Mouse (Mus musculus): ENCODE measurements around the gene Pecr. TPM values are rescaled to one million over a fixed set of nuclear protein-coding genes. Genes with fewer than 3 reads are reported as not detected.

The Pecr gene
- polyA plus RNA-seq (2015; fragmentation: Nextera tagmentation; extraction: Ambion mirVana) = 21.7 and 23.3 TPM in 2 replicates

GRCm38 (mm10) chr1:72283992-72284485, at the start of gene Pecr, which contains the start of gene Tmem169:
TSS of gene Pecr (minus strand) at chr1:72284314.
TSS of gene Tmem169 (plus strand) at chr1:72284369.
- Histone ChIP-seq H3K4me1 (replicated peaks) (no peaks in the 10 kb centered on the region; the same call in 1 of the 2 replicates), H3K27ac (peak within 1 kb of the TSS; percentile 38; the same call in 1 of the 2 replicates), H3K4me3 (peak within 1 kb of the TSS; percentile 59), H3K9me3 (replicated peaks) (no peaks in the 10 kb centered on the region), H3K27me3 (peaks cover 5% of the 10 kb centered on the region; the same call in 1 of the 2 replicates), H3K9ac (peak within 1 kb of the TSS; percentile 58), H3K4me2 (peak within 1 kb of the TSS; percentile 75), H3K36me3 (no peaks in the 10 kb centered on the region)
- ATAC-seq (replicated peaks; ENCODE audit: insufficient number of reproducible peaks, insufficient read depth, low FRiP score, low read depth) = peak; percentile 99
- under 1% methylated on average over 30 of the region's 30 CpGs for WGBS

DNA sequence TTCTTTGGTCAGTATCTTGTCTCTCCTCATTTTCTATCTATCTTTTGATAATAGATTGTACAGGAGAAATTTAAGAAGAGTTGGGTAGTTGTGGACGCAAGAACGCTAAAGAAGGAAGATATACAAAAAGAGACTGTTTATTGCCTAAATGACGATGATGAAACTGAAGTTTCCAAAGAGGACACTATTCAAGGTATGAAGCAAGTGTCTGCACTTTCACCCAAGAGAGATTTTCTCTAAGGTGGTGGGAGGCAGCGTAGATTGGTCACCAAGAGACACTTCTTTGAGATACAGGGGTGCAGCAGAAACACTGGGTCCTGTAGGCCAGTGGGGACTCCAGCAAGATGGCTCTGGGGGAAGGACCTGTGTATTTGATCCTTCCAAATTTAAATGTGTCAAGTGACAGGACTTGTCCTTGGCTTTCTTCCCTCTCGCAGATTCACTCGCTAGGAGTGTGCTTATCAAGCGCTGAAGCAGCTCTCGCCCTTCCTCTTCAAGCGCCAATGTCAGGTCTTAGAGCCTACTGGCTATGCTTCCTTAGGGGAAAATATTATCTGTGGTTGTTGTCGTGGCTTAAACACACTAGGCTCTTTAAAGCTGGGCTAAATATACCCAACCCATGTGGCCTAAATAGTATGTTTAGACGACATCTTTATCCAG, 42.2 kb upstream of the Pecr start:
- H3K4me1 ChIP-seq (replicated peaks) = no peaks in the 10 kb centered on the region
- H3K9ac ChIP-seq = no peak overlapping the region
- 73% methylated on average over 11 of the region's 11 CpGs for WGBS
- H3K4me2 ChIP-seq = no peak overlapping the region
- H3K36me3 ChIP-seq = peaks cover 21% of the 10 kb centered on the region; the same call in 1 of the 2 replicates
- H3K4me3 ChIP-seq = no peak overlapping the region
- H3K9me3 ChIP-seq (replicated peaks) = no peaks in the 10 kb centered on the region
- ATAC-seq (replicated peaks; ENCODE audit: insufficient number of reproducible peaks, insufficient read depth, low FRiP score, low read depth) = no peak
- no peaks in the 10 kb centered on the region for H3K27me3 ChIP-seq
- no peak overlapping the region for H3K27ac ChIP-seq

GRCm38 (mm10) chr1:72323248-72323647, 39.1 kb upstream of the Pecr start:
- H3K4me2 ChIP-seq = no peak overlapping the region
- H3K36me3 ChIP-seq = peaks cover 23% of the 10 kb centered on the region; the same call in 1 of the 2 replicates
- no peaks in the 10 kb centered on the region for H3K27me3 ChIP-seq
- no peaks in the 10 kb centered on the region for H3K9me3 ChIP-seq (replicated peaks)
- no peaks in the 10 kb centered on the region for H3K4me1 ChIP-seq (replicated peaks)
- H3K9ac ChIP-seq = no peak overlapping the region
- WGBS = 88% methylated on average over 4 of the region's 4 CpGs
- ATAC-seq (replicated peaks; ENCODE audit: insufficient number of reproducible peaks, insufficient read depth, low FRiP score, low read depth) = no peak
- no peak overlapping the region for H3K27ac ChIP-seq
- H3K4me3 ChIP-seq = no peak overlapping the region

- H3K4me1 ChIP-seq (replicated peaks) = no peaks in the 10 kb centered on the region
- WGBS = 85% methylated on average over 5 of the region's 5 CpGs
- no peaks in the 10 kb centered on the region for H3K9me3 ChIP-seq (replicated peaks)
- H3K27ac ChIP-seq = no peak overlapping the region
- peaks cover 14% of the 10 kb centered on the region; the same call in 1 of the 2 replicates for H3K36me3 ChIP-seq
- no peak for ATAC-seq (replicated peaks; ENCODE audit: insufficient number of reproducible peaks, insufficient read depth, low FRiP score, low read depth)
- H3K9ac ChIP-seq = no peak overlapping the region
- H3K4me3 ChIP-seq = no peak overlapping the region
- no peaks in the 10 kb centered on the region for H3K27me3 ChIP-seq
- H3K4me2 ChIP-seq = no peak overlapping the region
Observed at GRCm38 (mm10) chr1:72320759-72321158, 36.6 kb upstream of the Pecr start.

- peaks cover 19% of the 10 kb centered on the region for H3K36me3 ChIP-seq
- H3K4me1 ChIP-seq (replicated peaks) = no peaks in the 10 kb centered on the region
- ATAC-seq (replicated peaks; ENCODE audit: insufficient number of reproducible peaks, insufficient read depth, low FRiP score, low read depth) = no peak
- no peak overlapping the region for H3K9ac ChIP-seq
- H3K9me3 ChIP-seq (replicated peaks) = no peaks in the 10 kb centered on the region
- no peak overlapping the region for H3K27ac ChIP-seq
- no peaks in the 10 kb centered on the region for H3K27me3 ChIP-seq
- WGBS = 75% methylated on average over 7 of the region's 7 CpGs
- H3K4me3 ChIP-seq = no peak overlapping the region
- H3K4me2 ChIP-seq = no peak overlapping the region
Observed at GRCm38 (mm10) chr1:72316901-72317300, 32.8 kb upstream of the Pecr start.

DNA sequence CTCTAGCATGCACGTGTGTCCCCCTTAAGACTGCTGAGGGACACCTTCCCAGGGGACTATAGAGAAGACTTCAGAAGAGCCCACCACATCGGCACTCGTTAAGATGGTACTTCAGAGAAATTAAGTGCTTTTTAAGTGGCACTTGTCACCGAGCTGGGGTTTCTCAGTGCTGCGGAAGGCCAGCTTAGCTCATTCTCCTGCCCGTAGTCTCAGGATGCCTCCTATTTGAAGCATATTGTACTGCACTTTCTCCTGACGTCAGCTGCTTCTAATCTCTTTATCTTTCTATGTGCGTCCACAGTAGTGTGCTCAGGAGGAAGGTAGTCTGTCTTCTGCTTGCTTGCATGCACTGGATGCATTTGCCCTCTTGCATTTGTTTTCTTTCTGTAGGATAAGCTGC, 32.3 kb upstream of the Pecr start:
- WGBS = 52% methylated on average over 8 of the region's 8 CpGs

GRCm38 (mm10) chr1:72315447-72315846, 31.3 kb upstream of the Pecr start:
- no peaks in the 10 kb centered on the region for H3K4me1 ChIP-seq (replicated peaks)
- no peak overlapping the region for H3K4me3 ChIP-seq
- no peak overlapping the region for H3K27ac ChIP-seq
- 88% methylated on average over 4 of the region's 4 CpGs for WGBS
- H3K27me3 ChIP-seq = no peaks in the 10 kb centered on the region
- no peak overlapping the region for H3K9ac ChIP-seq
- ATAC-seq (replicated peaks; ENCODE audit: insufficient number of reproducible peaks, insufficient read depth, low FRiP score, low read depth) = no peak
- peaks cover 10% of the 10 kb centered on the region for H3K36me3 ChIP-seq
- no peaks in the 10 kb centered on the region for H3K9me3 ChIP-seq (replicated peaks)
- H3K4me2 ChIP-seq = no peak overlapping the region

More for the DNA sequence above, 32.3 kb upstream of the Pecr start:
- ATAC-seq (replicated peaks; ENCODE audit: insufficient number of reproducible peaks, insufficient read depth, low FRiP score, low read depth) = no peak
- Histone ChIP-seq H3K27ac (no peak overlapping the region), H3K9me3 (replicated peaks) (no peaks in the 10 kb centered on the region), H3K4me1 (replicated peaks) (no peaks in the 10 kb centered on the region), H3K27me3 (no peaks in the 10 kb centered on the region), H3K36me3 (peaks cover 19% of the 10 kb centered on the region), H3K4me2 (no peak overlapping the region), H3K9ac (no peak overlapping the region), H3K4me3 (no peak overlapping the region)

GRCm38 (mm10) chr1:72313399-72314039, 29.4 kb upstream of the Pecr start:
- Histone ChIP-seq H3K27me3 (no peaks in the 10 kb centered on the region), H3K36me3 (peaks cover 8% of the 10 kb centered on the region), H3K9ac (no peak overlapping the region), H3K9me3 (replicated peaks) (no peaks in the 10 kb centered on the region), H3K4me3 (no peak overlapping the region), H3K4me1 (replicated peaks) (no peaks in the 10 kb centered on the region), H3K4me2 (no peak overlapping the region), H3K27ac (no peak overlapping the region)
- no peak for ATAC-seq (replicated peaks; ENCODE audit: insufficient number of reproducible peaks, insufficient read depth, low FRiP score, low read depth)
- WGBS = 67% methylated on average over 5 of the region's 5 CpGs

- ATAC-seq (replicated peaks; ENCODE audit: insufficient number of reproducible peaks, insufficient read depth, low FRiP score, low read depth) = no peak
- H3K9me3 ChIP-seq (replicated peaks) = no peaks in the 10 kb centered on the region
- no peak overlapping the region for H3K4me3 ChIP-seq
- no peaks in the 10 kb centered on the region for H3K27me3 ChIP-seq
- H3K27ac ChIP-seq = no peak overlapping the region
- H3K4me2 ChIP-seq = no peak overlapping the region
- 83% methylated on average over 9 of the region's 9 CpGs for WGBS
- H3K9ac ChIP-seq = no peak overlapping the region
- no peaks in the 10 kb centered on the region for H3K4me1 ChIP-seq (replicated peaks)
- H3K36me3 ChIP-seq = peaks cover 8% of the 10 kb centered on the region
Observed at GRCm38 (mm10) chr1:72312701-72313398, 28.7 kb upstream of the Pecr start.

DNA sequence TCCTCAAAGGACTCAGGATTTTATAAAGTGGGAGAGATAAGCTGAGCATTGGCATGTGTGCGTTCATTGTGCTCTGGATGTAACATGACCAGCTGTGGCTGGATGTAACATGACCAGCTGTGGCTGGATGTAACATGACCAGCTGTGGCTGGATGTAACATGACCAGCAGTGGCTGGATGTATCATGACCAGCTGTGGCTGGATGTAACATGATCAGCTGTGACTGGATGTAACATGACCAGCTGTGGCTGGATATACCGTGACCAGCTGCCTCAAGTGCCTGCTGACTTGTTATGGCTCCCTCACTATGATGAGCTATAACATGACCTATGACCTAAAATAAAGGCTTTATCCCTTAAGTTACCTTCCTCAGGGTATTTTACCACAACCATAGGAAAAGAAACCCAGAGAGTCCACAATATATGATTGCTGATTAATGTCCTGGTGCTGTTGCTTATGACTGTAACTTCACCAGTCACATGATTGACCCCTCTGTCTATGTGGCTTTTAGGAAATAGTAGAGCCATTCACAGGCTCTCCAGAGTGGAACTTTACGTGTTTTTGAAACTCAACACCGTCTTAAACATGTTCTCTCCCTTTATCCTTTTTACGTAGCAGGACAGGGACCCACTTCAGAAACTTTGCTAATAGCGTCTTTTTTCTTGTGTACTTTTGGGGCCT, 25.8 kb upstream of the Pecr start:
- Histone ChIP-seq H3K4me1 (replicated peaks) (peaks cover 4% of the 10 kb centered on the region), H3K9me3 (replicated peaks) (no peaks in the 10 kb centered on the region), H3K27me3 (no peaks in the 10 kb centered on the region), H3K27ac (no peak overlapping the region), H3K4me2 (no peak overlapping the region), H3K4me3 (no peak overlapping the region), H3K36me3 (peaks cover 3% of the 10 kb centered on the region; the same call in 1 of the 2 replicates), H3K9ac (no peak overlapping the region)
- WGBS = 73% methylated on average over 6 of the region's 6 CpGs
- ATAC-seq (replicated peaks; ENCODE audit: insufficient number of reproducible peaks, insufficient read depth, low FRiP score, low read depth) = no peak

GRCm38 (mm10) chr1:72308919-72309318, 24.8 kb upstream of the Pecr start:
- H3K27me3 ChIP-seq = no peaks in the 10 kb centered on the region
- no peak for ATAC-seq (replicated peaks; ENCODE audit: insufficient number of reproducible peaks, insufficient read depth, low FRiP score, low read depth)
- 64% methylated on average over 4 of the region's 4 CpGs for WGBS
- no peak overlapping the region for H3K9ac ChIP-seq
- no peak overlapping the region for H3K4me3 ChIP-seq
- no peak overlapping the region for H3K4me2 ChIP-seq
- peaks cover 4% of the 10 kb centered on the region for H3K4me1 ChIP-seq (replicated peaks)
- H3K9me3 ChIP-seq (replicated peaks) = no peaks in the 10 kb centered on the region
- peaks cover 3% of the 10 kb centered on the region; the same call in 1 of the 2 replicates for H3K36me3 ChIP-seq
- no peak overlapping the region for H3K27ac ChIP-seq

Measured in heart, embryonic 15.5 days (tissue).